Mouse (Mus musculus) gastrocnemius, postnatal 4 days (tissue): ENCODE data around the gene Olfr911-ps1. TPM values are rescaled to one million over a fixed set of nuclear protein-coding genes. Genes with fewer than 3 reads are reported as not detected.

Experiments used
- DNase-seq, 2 experiments: peaks; one replicate each; pipeline ENCODE4 v3.0.0; 2021 to 2022; ENCODE audit warnings: low spot score in 2 of 2, mixed read lengths in 2 of 2
- long read RNA-seq, 2 experiments: library from polyadenylated mRNA; stranded (forward); transcript quantifications; one replicate each; pipeline ENCODE4 v2.0.0; 2021
- total RNA-seq, 2 experiments: library from RNA; stranded (reverse); gene quantifications; 2 replicates each; pipeline ENCODE4 v1.2.3; 2021

The Olfr911-ps1 gene
- not detected for total RNA-seq
- long read RNA-seq, experiment 1 = 0 reads
- long read RNA-seq, experiment 2 = 0 reads

GRCm38 (mm10) chr9:38521280-38521679 is at the start of gene Olfr911-ps1:
TSS of gene Olfr911-ps1 (plus strand) at chr9:38521580.
- no peak for DNase-seq

GRCm38 (mm10) chr9:38486785-38487184 is 34.6 kb upstream of the Olfr911-ps1 start, which contains the start of gene Olfr906:
TSS of gene Olfr906 (plus strand) at chr9:38487085.
- DNase-seq = no peak

- DNase-seq = no peak
Observed at GRCm38 (mm10) chr9:38495501-38495900, 25.9 kb upstream of the Olfr911-ps1 start, which contains the start of gene Olfr907. TSS of gene Olfr907 (plus strand) at chr9:38495801.

GRCm38 (mm10) chr9:38512353-38512752 is 9.0 kb upstream of the Olfr911-ps1 start:
- no peak for DNase-seq

GRCm38 (mm10) chr9:38537549-38537948 is 16.2 kb downstream of the Olfr911-ps1 start, which contains the start of gene Olfr910:
TSS of gene Olfr910 (plus strand) at chr9:38537849.
- DNase-seq = no peak

Other genes with a start within 250 kb of the Olfr911-ps1 start
- gene Olfr896-ps1, start 230.5 kb upstream of the Olfr911-ps1 start, total RNA-seq = not detected
- not detected for gene Olfr25, start 192.5 kb upstream of the Olfr911-ps1 start, total RNA-seq
- gene Olfr898, start 173.2 kb upstream of the Olfr911-ps1 start, total RNA-seq = not detected
- not detected for gene Olfr250, start 154.7 kb upstream of the Olfr911-ps1 start, total RNA-seq
- not detected for gene Olfr251, start 144.5 kb upstream of the Olfr911-ps1 start, total RNA-seq
- gene Olfr147, start 119.9 kb upstream of the Olfr911-ps1 start, total RNA-seq = not detected
- not detected for gene Olfr901, start 92.1 kb upstream of the Olfr911-ps1 start, total RNA-seq
- gene Olfr902, start 73.9 kb upstream of the Olfr911-ps1 start, total RNA-seq = not detected
- not detected for gene Olfr904, start 58.4 kb upstream of the Olfr911-ps1 start, total RNA-seq
- under 1 TPM in 1 of 2 experiments, not detected in 1; 0.07 TPM for gene Olfr905, start 50.5 kb upstream of the Olfr911-ps1 start, total RNA-seq
- gene Olfr906, start 34.5 kb upstream of the Olfr911-ps1 start, total RNA-seq = not detected
- not detected for gene Olfr907, start 25.8 kb upstream of the Olfr911-ps1 start, total RNA-seq
- gene Olfr910, start 16.3 kb downstream of the Olfr911-ps1 start, total RNA-seq = not detected
- gene Olfr912, start 58.6 kb downstream of the Olfr911-ps1 start, total RNA-seq = not detected
- gene Olfr913, start 71.2 kb downstream of the Olfr911-ps1 start, total RNA-seq = not detected
- gene Olfr914, start 83.5 kb downstream of the Olfr911-ps1 start, total RNA-seq = not detected
- not detected for gene Olfr916, start 138.3 kb downstream of the Olfr911-ps1 start, total RNA-seq
- not detected for gene Olfr917, start 144.3 kb downstream of the Olfr911-ps1 start, total RNA-seq
- not detected for gene Olfr918, start 153.0 kb downstream of the Olfr911-ps1 start, total RNA-seq
- gene Olfr919, start 182.1 kb downstream of the Olfr911-ps1 start, total RNA-seq = not detected
- gene Vwa5a, start 196.7 kb downstream of the Olfr911-ps1 start, total RNA-seq = 10 to 100 TPM; 39.5 to 40.3 TPM
- gene Olfr920, start 230.7 kb downstream of the Olfr911-ps1 start, total RNA-seq = under 1 TPM; 0.05 to 0.29 TPM